Mouse (Mus musculus): ENCODE results near the gene A630095N17Rik. TPM values are rescaled to one million over a fixed set of nuclear protein-coding genes. Genes with fewer than 3 reads are reported as not detected.
A peak's percentile ranks its signal among the peaks of the same experiment; 100 is the strongest.

The A630095N17Rik gene
- polyA plus RNA-seq, 1 experiment = not detected

GRCm38 (mm10) chr1:75211141-75211708, 20.7 kb downstream of the A630095N17Rik start:
- DNase-seq (ENCODE audit: low read depth) = no peak
- no peak for TF ChIP-seq POLR2A (IDR thresholded peaks at IDR 0.05; ENCODE audit: borderline replicate concordance, extremely low read depth, insufficient read depth, insufficient read length, poor library complexity, severe bottlenecking)
- TF ChIP-seq CTCF (IDR thresholded peaks at IDR 0.05; ENCODE audit: borderline replicate concordance, extremely low read depth, insufficient read depth, insufficient read length) = no peak

GRCm38 (mm10) chr1:75210136-75211087, 21.5 kb downstream of the A630095N17Rik start, which contains the start of the genes Glb1l and Stk16:
Glb1l (minus strand) TSS chr1:75210813.
Stk16 (plus strand) TSS chr1:75210838.
- DNase-seq (ENCODE audit: low read depth) = peak; percentile 98
- TF ChIP-seq CTCF (IDR thresholded peaks at IDR 0.05; ENCODE audit: borderline replicate concordance, extremely low read depth, insufficient read depth, insufficient read length) (no peak), POLR2A (IDR thresholded peaks at IDR 0.05; ENCODE audit: borderline replicate concordance, extremely low read depth, insufficient read depth, insufficient read length, poor library complexity, severe bottlenecking) (peak; percentile 64; the same call in 1 of the 2 replicates)

GRCm38 (mm10) chr1:75208967-75209678, 22.8 kb downstream of the A630095N17Rik start:
- DNase-seq (ENCODE audit: low read depth) = peak; percentile 20
- TF ChIP-seq POLR2A (IDR thresholded peaks at IDR 0.05; ENCODE audit: borderline replicate concordance, extremely low read depth, insufficient read depth, insufficient read length, poor library complexity, severe bottlenecking) (no peak), CTCF (IDR thresholded peaks at IDR 0.05; ENCODE audit: borderline replicate concordance, extremely low read depth, insufficient read depth, insufficient read length) (no peak)

GRCm38 (mm10) chr1:75201236-75201635, 30.7 kb downstream of the A630095N17Rik start:
- TF ChIP-seq POLR2A (IDR thresholded peaks at IDR 0.05; ENCODE audit: borderline replicate concordance, extremely low read depth, insufficient read depth, insufficient read length, poor library complexity, severe bottlenecking) = no peak
- no peak for TF ChIP-seq CTCF (IDR thresholded peaks at IDR 0.05; ENCODE audit: borderline replicate concordance, extremely low read depth, insufficient read depth, insufficient read length)

GRCm38 (mm10) chr1:75192452-75192851, 39.5 kb downstream of the A630095N17Rik start:
- TF ChIP-seq CTCF (IDR thresholded peaks at IDR 0.05; ENCODE audit: borderline replicate concordance, extremely low read depth, insufficient read depth, insufficient read length) = no peak
- no peak for TF ChIP-seq POLR2A (IDR thresholded peaks at IDR 0.05; ENCODE audit: borderline replicate concordance, extremely low read depth, insufficient read depth, insufficient read length, poor library complexity, severe bottlenecking)
- no peak for DNase-seq (ENCODE audit: low read depth)

More at GRCm38 (mm10) chr1:75201236-75201635, 30.7 kb downstream of the A630095N17Rik start:
- no peak for DNase-seq (ENCODE audit: low read depth)

GRCm38 (mm10) chr1:75191622-75192402, 40.1 kb downstream of the A630095N17Rik start, which contains the start of the genes Ankzf1 and Atg9a:
Ankzf1 (plus strand) TSS chr1:75192151.
Atg9a (minus strand) TSS chr1:75192196.
- TF ChIP-seq POLR2A (IDR thresholded peaks at IDR 0.05; ENCODE audit: borderline replicate concordance, extremely low read depth, insufficient read depth, insufficient read length, poor library complexity, severe bottlenecking) (peak; percentile 5; the same call in 1 of the 2 replicates), CTCF (IDR thresholded peaks at IDR 0.05; ENCODE audit: borderline replicate concordance, extremely low read depth, insufficient read depth, insufficient read length) (no peak)
- DNase-seq (ENCODE audit: low read depth) = peak; percentile 100

GRCm38 (mm10) chr1:75191258-75191621, 40.7 kb downstream of the A630095N17Rik start:
- no peak for TF ChIP-seq CTCF (IDR thresholded peaks at IDR 0.05; ENCODE audit: borderline replicate concordance, extremely low read depth, insufficient read depth, insufficient read length)
- no peak for TF ChIP-seq POLR2A (IDR thresholded peaks at IDR 0.05; ENCODE audit: borderline replicate concordance, extremely low read depth, insufficient read depth, insufficient read length, poor library complexity, severe bottlenecking)

GRCm38 (mm10) chr1:75190577-75190976, 41.3 kb downstream of the A630095N17Rik start:
- DNase-seq (ENCODE audit: low read depth) = no peak
- TF ChIP-seq POLR2A (IDR thresholded peaks at IDR 0.05; ENCODE audit: borderline replicate concordance, extremely low read depth, insufficient read depth, insufficient read length, poor library complexity, severe bottlenecking) = no peak
- TF ChIP-seq CTCF (IDR thresholded peaks at IDR 0.05; ENCODE audit: borderline replicate concordance, extremely low read depth, insufficient read depth, insufficient read length) = no peak

More at GRCm38 (mm10) chr1:75191258-75191621, 40.7 kb downstream of the A630095N17Rik start:
- DNase-seq (ENCODE audit: low read depth) = no peak

- no peak for DNase-seq (ENCODE audit: low read depth)
- TF ChIP-seq CTCF (IDR thresholded peaks at IDR 0.05; ENCODE audit: borderline replicate concordance, extremely low read depth, insufficient read depth, insufficient read length) = no peak
- TF ChIP-seq POLR2A (IDR thresholded peaks at IDR 0.05; ENCODE audit: borderline replicate concordance, extremely low read depth, insufficient read depth, insufficient read length, poor library complexity, severe bottlenecking) = no peak
Observed at GRCm38 (mm10) chr1:75187914-75188483, 43.9 kb downstream of the A630095N17Rik start.

GRCm38 (mm10) chr1:75187126-75187525, 44.8 kb downstream of the A630095N17Rik start:
- peak; percentile 15 for DNase-seq (ENCODE audit: low read depth)
- TF ChIP-seq POLR2A (IDR thresholded peaks at IDR 0.05; ENCODE audit: borderline replicate concordance, extremely low read depth, insufficient read depth, insufficient read length, poor library complexity, severe bottlenecking) (no peak), CTCF (IDR thresholded peaks at IDR 0.05; ENCODE audit: borderline replicate concordance, extremely low read depth, insufficient read depth, insufficient read length) (no peak)
